Mouse (Mus musculus): ENCODE measurements around the gene Nme9.

GRCm38 (mm10) chr9:99409280-99409679 is 42.0 kb upstream of the Nme9 start:
- TF ChIP-seq TAL1 (IDR thresholded peaks at IDR 0.05; ENCODE audit: low read length) (no peak), GATA1 (IDR thresholded peaks at IDR 0.05; ENCODE audit: low read length) (no peak)

Data from erythroblast, embryonic 14.5 days (primary cell).